Mouse (Mus musculus): Measurements from ENCODE around the gene Klf15.

DNA sequence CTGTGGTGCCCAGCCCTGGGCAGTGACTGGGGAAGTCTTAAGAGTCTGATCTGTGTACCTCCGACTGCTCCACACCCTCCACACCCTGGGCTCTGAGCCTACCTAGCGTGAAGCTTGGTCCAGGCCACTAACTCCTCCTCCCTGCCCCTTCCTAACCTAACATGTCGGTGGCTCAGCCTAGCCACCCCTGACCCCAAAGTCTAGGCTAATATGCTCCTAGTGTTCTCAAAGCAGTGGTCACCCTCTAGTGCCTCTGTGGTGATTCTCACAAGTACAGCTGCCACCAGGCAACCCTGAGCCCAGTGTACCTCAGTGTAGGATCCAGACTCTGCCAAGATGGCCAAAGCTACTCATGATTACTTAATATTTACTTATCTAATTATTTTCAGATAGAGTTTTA, 27.7 kb upstream of the Klf15 start:
- TF ChIP-seq HCFC1 (IDR thresholded peaks at IDR 0.05; ENCODE audit: borderline replicate concordance, insufficient read depth, low read length), result no peak
- TF ChIP-seq ZC3H11A (IDR thresholded peaks at IDR 0.05; ENCODE audit: borderline replicate concordance, low read depth, low read length), result no peak
- TF ChIP-seq ZNF384 (IDR thresholded peaks at IDR 0.05; ENCODE audit: low read depth, low read length), result no peak

Data from ES-E14 (cell line).